Mouse (Mus musculus) cerebellum, adult 18-20 months (tissue): ENCODE measurements at regions not wholly inside any gene's neighbourhood (a gene's known extent, or its start where the extent isn't known, plus 50 kb on each side); places are given as distances from the start of the nearest gene placed in this dataset.

Source experiments
- DNase-seq, 2 experiments: peaks; one replicate each; pipeline ENCODE4 v3.0.0; 2021

- peak; percentile 27 to 44 for DNase-seq
These were observed 1935.3 kb upstream of the Lrrc6 start for GRCm38 (mm10) chr15:68435961-68436360.

- no peak for DNase-seq
These were observed 1930.5 kb upstream of the Lrrc6 start for GRCm38 (mm10) chr15:68431251-68431650.

GRCm38 (mm10) chr15:68430486-68430885 lies 1929.8 kb upstream of the Lrrc6 start:
- no peak for DNase-seq

- peak; percentile 65 to 75 for DNase-seq
These were observed 1927.9 kb upstream of the Lrrc6 start for GRCm38 (mm10) chr15:68428444-68429228.

GRCm38 (mm10) chr15:68417142-68417541 lies 1916.4 kb upstream of the Lrrc6 start:
- DNase-seq = no peak

GRCm38 (mm10) chr15:68415401-68415925 lies 1914.8 kb upstream of the Lrrc6 start:
- peak; percentile 52 to 57 for DNase-seq

- no peak for DNase-seq
These were observed 1913.3 kb upstream of the Lrrc6 start for GRCm38 (mm10) chr15:68414047-68414446.

- DNase-seq = no peak
These were observed 1912.0 kb upstream of the Lrrc6 start for GRCm38 (mm10) chr15:68412697-68413096.

- no peak for DNase-seq
These were observed 1911.4 kb upstream of the Lrrc6 start for GRCm38 (mm10) chr15:68412156-68412555.

- DNase-seq = no peak
These were observed 1902.9 kb upstream of the Lrrc6 start for GRCm38 (mm10) chr15:68403554-68404070.

- DNase-seq = no peak
These were observed 1901.0 kb upstream of the Lrrc6 start for GRCm38 (mm10) chr15:68401726-68402125.

GRCm38 (mm10) chr15:68401006-68401405 lies 1900.3 kb upstream of the Lrrc6 start:
- DNase-seq = no peak

- DNase-seq = no peak
These were observed 1895.9 kb upstream of the Lrrc6 start for GRCm38 (mm10) chr15:68396566-68396965.

GRCm38 (mm10) chr15:68394749-68395148 lies 1894.0 kb upstream of the Lrrc6 start:
- peak; percentile 16 to 24 for DNase-seq

- no peak for DNase-seq
These were observed 1893.4 kb upstream of the Lrrc6 start for GRCm38 (mm10) chr15:68394157-68394556.

GRCm38 (mm10) chr15:68391737-68392136 lies 1891.0 kb upstream of the Lrrc6 start:
- no peak for DNase-seq

- DNase-seq = no peak
These were observed 1889.1 kb upstream of the Lrrc6 start for GRCm38 (mm10) chr15:68389855-68390254.

GRCm38 (mm10) chr15:68387349-68388065 lies 1886.8 kb upstream of the Lrrc6 start:
- DNase-seq = no peak

- no peak for DNase-seq
These were observed 1884.0 kb upstream of the Lrrc6 start for GRCm38 (mm10) chr15:68384571-68385335.

- DNase-seq = no peak
These were observed 1874.5 kb upstream of the Lrrc6 start for GRCm38 (mm10) chr15:68375166-68375565.

GRCm38 (mm10) chr15:68366816-68367215 lies 1866.1 kb upstream of the Lrrc6 start:
- no peak for DNase-seq

- DNase-seq = peak; percentile 99
These were observed 1862.5 kb upstream of the Lrrc6 start for GRCm38 (mm10) chr15:68363058-68363735.
